Mouse (Mus musculus): ENCODE results near the gene Ap3m1.

DNA sequence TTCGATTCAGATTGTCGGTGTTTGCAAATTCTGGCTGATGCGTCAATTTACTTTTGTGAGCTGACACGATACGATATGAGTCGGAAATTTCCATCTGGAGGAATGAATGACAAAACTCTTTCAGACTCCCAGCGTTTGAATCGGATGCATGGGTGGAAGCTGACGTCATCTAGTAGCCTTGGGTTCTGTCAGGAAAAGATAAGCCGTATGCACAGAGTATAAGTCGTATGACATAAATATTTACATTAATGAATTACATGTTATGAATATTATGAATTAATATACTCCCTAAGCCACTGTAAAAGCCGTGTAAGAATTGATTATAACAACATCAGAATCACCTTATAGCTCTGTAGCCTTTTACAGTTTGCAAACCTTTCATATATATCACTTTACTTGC is 13.2 kb downstream of the Ap3m1 start:
- TF ChIP-seq CTCF (IDR thresholded peaks at IDR 0.05; ENCODE audit: low read depth) (no peak), EP300 (IDR thresholded peaks at IDR 0.05; ENCODE audit: low read depth) (peak; percentile 20; the same call in 1 of the 2 replicates)

Data from liver, embryonic 14.5 days (tissue).